Mouse (Mus musculus): ENCODE results near the gene Ephb4. TPM values are rescaled to one million over a fixed set of nuclear protein-coding genes. Genes with fewer than 3 reads are reported as not detected.

Gene Ephb4
- polyA plus RNA-seq, 1 experiment from 2014 or later: 46.4 TPM

Other genes starting within 250 kb of the Ephb4 start
- gene Trim56, start 233.9 kb upstream of the Ephb4 start, polyA plus RNA-seq (2014; fragmentation: Nextera tagmentation; extraction: Ambion mirVana): 3.6 and 4.6 TPM in 2 replicates
- not detected in 2 replicates for gene Muc3, start 200.8 kb upstream of the Ephb4 start, polyA plus RNA-seq (2014; fragmentation: Nextera tagmentation; extraction: Ambion mirVana)
- not detected in 2 replicates for gene Muc3a, start 137.7 kb upstream of the Ephb4 start, polyA plus RNA-seq (2014; fragmentation: Nextera tagmentation; extraction: Ambion mirVana)
- gene Ache, start 62.6 kb upstream of the Ephb4 start, polyA plus RNA-seq (2014; fragmentation: Nextera tagmentation; extraction: Ambion mirVana): 3.5 and 6.3 TPM in 2 replicates
- 6.6 and 7.8 TPM in 2 replicates for gene Ufsp1, start 55.5 kb upstream of the Ephb4 start, polyA plus RNA-seq (2014; fragmentation: Nextera tagmentation; extraction: Ambion mirVana)
- 136 and 148 TPM in 2 replicates for gene Srrt, start 42.4 kb upstream of the Ephb4 start, polyA plus RNA-seq (2014; fragmentation: Nextera tagmentation; extraction: Ambion mirVana)
- gene Trip6, start 35.7 kb upstream of the Ephb4 start, polyA plus RNA-seq (2014; fragmentation: Nextera tagmentation; extraction: Ambion mirVana): 40.3 and 51.8 TPM in 2 replicates
- 3.0 and 4.2 TPM in 2 replicates for gene Slc12a9, start 16.5 kb upstream of the Ephb4 start, polyA plus RNA-seq (2014; fragmentation: Nextera tagmentation; extraction: Ambion mirVana)
- 0.04 and 0.06 TPM in 2 replicates for gene Zan, start 127.0 kb downstream of the Ephb4 start, polyA plus RNA-seq (2014; fragmentation: Nextera tagmentation; extraction: Ambion mirVana)
- gene Pop7, start 152.4 kb downstream of the Ephb4 start, polyA plus RNA-seq (2014; fragmentation: Nextera tagmentation; extraction: Ambion mirVana): 54.0 and 55.9 TPM in 2 replicates
- gene Gigyf1, start 168.4 kb downstream of the Ephb4 start, polyA plus RNA-seq (2014; fragmentation: Nextera tagmentation; extraction: Ambion mirVana): 8.5 and 8.7 TPM in 2 replicates
- gene Epo, start 183.1 kb downstream of the Ephb4 start, polyA plus RNA-seq (2014; fragmentation: Nextera tagmentation; extraction: Ambion mirVana): 0.63 and 0.95 TPM in 2 replicates
- 352 and 367 TPM in 2 replicates for gene Gnb2, start 183.4 kb downstream of the Ephb4 start, polyA plus RNA-seq (2014; fragmentation: Nextera tagmentation; extraction: Ambion mirVana)
- gene Actl6b, start 203.4 kb downstream of the Ephb4 start, polyA plus RNA-seq (2014; fragmentation: Nextera tagmentation; extraction: Ambion mirVana): 6.5 and 9.3 TPM in 2 replicates
- gene Tfr2, start 219.7 kb downstream of the Ephb4 start, polyA plus RNA-seq (2014; fragmentation: Nextera tagmentation; extraction: Ambion mirVana): 0.91 and 1.1 TPM in 2 replicates

All from embryonic facial prominence, embryonic 11.5 days (tissue).